Mouse (Mus musculus): ENCODE results near the gene Vamp4. TPM values are rescaled to one million over a fixed set of nuclear protein-coding genes. Genes with fewer than 3 reads are reported as not detected.

Vamp4 gene
- total and polyA plus RNA-seq, 3 experiments = 9.6 to 17.1 TPM; not detected in 1

DNA sequence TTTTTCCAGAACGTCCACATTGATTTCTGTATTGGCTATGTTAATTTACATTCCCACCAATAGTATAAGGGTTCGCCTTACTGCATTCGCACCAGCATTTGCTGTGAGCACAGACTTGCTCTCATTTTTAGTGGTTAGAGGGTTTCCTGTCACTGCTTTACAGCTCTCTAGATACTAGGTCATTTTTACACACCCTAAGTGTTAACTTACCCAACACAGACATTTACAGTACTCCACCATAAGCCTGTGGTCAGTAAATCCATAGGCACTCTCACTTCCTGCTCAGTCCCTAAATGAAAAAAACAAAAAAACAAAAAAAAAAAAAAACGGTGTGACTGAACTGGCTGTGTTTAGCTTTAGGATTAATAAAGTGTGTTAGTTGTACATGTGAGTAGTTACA, 16.0 kb downstream of the Vamp4 start:
- no peak for TF ChIP-seq POLR2A (IDR thresholded peaks at IDR 0.05; ENCODE audit: control insufficient read depth in 1 of 2, insufficient read depth in 1 of 2, low read depth in 1 of 2, low read length in 2 of 2, poor library complexity in 1 of 2)
- no peak for TF ChIP-seq USF2 (IDR thresholded peaks at IDR 0.05; ENCODE audit: borderline replicate concordance in 1 of 2, insufficient read depth in 1 of 2, low read depth in 1 of 2, low read length in 2 of 2)
- no peak for TF ChIP-seq POLR2AphosphoS2 (IDR thresholded peaks at IDR 0.05; ENCODE audit: low read length)
- TF ChIP-seq CHD2 (IDR thresholded peaks at IDR 0.05; ENCODE audit: low read length) = no peak
- no peak for TF ChIP-seq USF1 (IDR thresholded peaks at IDR 0.05; ENCODE audit: low read depth, low read length)
- no peak for TF ChIP-seq EP300 (IDR thresholded peaks at IDR 0.05; ENCODE audit: low read depth in 1 of 2, low read length in 2 of 2)
- no peak for TF ChIP-seq SIN3A (IDR thresholded peaks at IDR 0.05; ENCODE audit: low read length)
- no peak for TF ChIP-seq NRF1 (IDR thresholded peaks at IDR 0.05; ENCODE audit: insufficient read depth, low read depth, low read length, poor library complexity, severe bottlenecking)
- no peak for TF ChIP-seq MYC (IDR thresholded peaks at IDR 0.05; ENCODE audit: low read depth, low read length)
- no peak for TF ChIP-seq MAZ (IDR thresholded peaks at IDR 0.05; ENCODE audit: low read depth, low read length)
- TF ChIP-seq ZMIZ1 (IDR thresholded peaks at IDR 0.05; ENCODE audit: low read depth, low read length) = no peak
- TF ChIP-seq ETS1 (IDR thresholded peaks at IDR 0.05; ENCODE audit: low read depth, low read length) = no peak
- no peaks in the 10 kb centered on the region for H3K27me3 ChIP-seq (ENCODE audit: control insufficient read depth in 1 of 2, insufficient read depth in 2 of 2, low read length in 2 of 2)
- H3K4me1 ChIP-seq (ENCODE audit: control insufficient read depth in 1 of 2, insufficient read depth in 2 of 2, low read length in 2 of 2) = no peaks in the 10 kb centered on the region
- no peak overlapping the region for H3K27ac ChIP-seq (ENCODE audit: control insufficient read depth, low read depth, low read length)
- no peaks in the 10 kb centered on the region for H3K9me3 ChIP-seq (replicated peaks; ENCODE audit: insufficient read depth, low read length)
- DNase-seq (ENCODE audit: low read depth, low spot score) = no peak
- H3K36me3 ChIP-seq (ENCODE audit: control insufficient read depth in 1 of 2, insufficient read depth in 2 of 2, low read length in 2 of 2) = no peaks in the 10 kb centered on the region; a peak in 1 of 4 replicates
- no peak overlapping the region for H3K9ac ChIP-seq (ENCODE audit: control insufficient read depth, low read depth, low read length, poor library complexity, severe bottlenecking)
- H3K79me2 ChIP-seq (ENCODE audit: control insufficient read depth, insufficient read depth, low read length, poor library complexity) = no peaks in the 10 kb centered on the region
- H3K4me3 ChIP-seq (ENCODE audit: control insufficient read depth in 1 of 2, insufficient read depth in 1 of 2, low read depth in 2 of 2, low read length in 2 of 2) = no peak overlapping the region

DNA sequence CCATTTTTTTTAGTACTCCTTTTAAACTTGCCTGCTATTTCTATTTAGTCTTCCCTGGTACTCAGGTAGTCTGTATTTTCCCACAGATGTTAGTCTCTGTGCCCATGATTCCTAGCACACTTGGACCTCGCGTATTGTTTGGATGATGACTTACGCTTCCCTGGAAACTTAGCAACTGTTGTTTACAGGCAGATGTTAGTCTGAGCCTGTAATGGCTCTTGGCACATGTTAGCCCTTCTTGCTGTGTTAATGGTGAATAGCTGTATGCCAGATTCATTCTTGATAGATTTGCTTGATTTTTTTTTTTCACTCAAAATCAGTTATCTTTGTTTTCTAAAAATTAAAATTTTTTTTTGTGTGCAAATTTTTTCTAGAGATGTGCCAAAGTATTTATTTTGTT, 18.3 kb downstream of the Vamp4 start:
- H3K27me3 ChIP-seq (ENCODE audit: control insufficient read depth in 1 of 2, insufficient read depth in 2 of 2, low read length in 2 of 2) = no peaks in the 10 kb centered on the region
- no peaks in the 10 kb centered on the region for H3K9me3 ChIP-seq (replicated peaks; ENCODE audit: insufficient read depth, low read length)
- H3K4me3 ChIP-seq (ENCODE audit: control insufficient read depth in 1 of 2, insufficient read depth in 1 of 2, low read depth in 2 of 2, low read length in 2 of 2) = no peak overlapping the region
- no peak for DNase-seq (ENCODE audit: low read depth, low spot score)
- H3K27ac ChIP-seq (ENCODE audit: control insufficient read depth, low read depth, low read length) = no peak overlapping the region
- H3K9ac ChIP-seq (ENCODE audit: control insufficient read depth, low read depth, low read length, poor library complexity, severe bottlenecking) = no peak overlapping the region
- no peaks in the 10 kb centered on the region for H3K4me1 ChIP-seq (ENCODE audit: control insufficient read depth in 1 of 2, insufficient read depth in 2 of 2, low read length in 2 of 2)
- TF ChIP-seq HCFC1 (IDR thresholded peaks at IDR 0.05; ENCODE audit: low read depth, low read length) = no peak
- no peak for TF ChIP-seq MYB (IDR thresholded peaks at IDR 0.05; ENCODE audit: low read depth, low read length)
- no peaks in the 10 kb centered on the region for H3K36me3 ChIP-seq (ENCODE audit: control insufficient read depth in 1 of 2, insufficient read depth in 2 of 2, low read length in 2 of 2)
- no peaks in the 10 kb centered on the region for H3K79me2 ChIP-seq (ENCODE audit: control insufficient read depth, insufficient read depth, low read length, poor library complexity)

- Histone ChIP-seq H3K36me3 (ENCODE audit: control insufficient read depth in 1 of 2, insufficient read depth in 2 of 2, low read length in 2 of 2) (no peaks in the 10 kb centered on the region; a peak in 1 of 4 replicates), H3K9me3 (replicated peaks; ENCODE audit: insufficient read depth, low read length) (no peaks in the 10 kb centered on the region), H3K4me3 (ENCODE audit: control insufficient read depth in 1 of 2, insufficient read depth in 1 of 2, low read depth in 2 of 2, low read length in 2 of 2) (no peak overlapping the region), H3K79me2 (ENCODE audit: control insufficient read depth, insufficient read depth, low read length, poor library complexity) (no peaks in the 10 kb centered on the region), H3K4me1 (ENCODE audit: control insufficient read depth in 1 of 2, insufficient read depth in 2 of 2, low read length in 2 of 2) (no peaks in the 10 kb centered on the region), H3K27ac (ENCODE audit: control insufficient read depth, low read depth, low read length) (no peak overlapping the region), H3K27me3 (ENCODE audit: control insufficient read depth in 1 of 2, insufficient read depth in 2 of 2, low read length in 2 of 2) (no peaks in the 10 kb centered on the region), H3K9ac (ENCODE audit: control insufficient read depth, low read depth, low read length, poor library complexity, severe bottlenecking) (no peak overlapping the region)
- TF ChIP-seq TBP (IDR thresholded peaks at IDR 0.05; ENCODE audit: low read depth, low read length) = no peak
- TF ChIP-seq MYB (IDR thresholded peaks at IDR 0.05; ENCODE audit: low read depth, low read length) = no peak
- TF ChIP-seq RAD21 (IDR thresholded peaks at IDR 0.05; ENCODE audit: low read depth, low read length) = no peak
- TF ChIP-seq MAX (IDR thresholded peaks at IDR 0.05; ENCODE audit: low read length) = no peak
- TF ChIP-seq SIN3A (IDR thresholded peaks at IDR 0.05; ENCODE audit: low read length) = no peak
- no peak for TF ChIP-seq KAT2A (conservative IDR thresholded peaks at IDR 0.05; ENCODE audit: low read depth, low read length)
- no peak for TF ChIP-seq GATA1 (IDR thresholded peaks at IDR 0.05; ENCODE audit: low read depth, low read length)
- TF ChIP-seq CTCF (IDR thresholded peaks at IDR 0.05 in 2 of 3, conservative IDR thresholded peaks at IDR 0.05 in 1 of 3; ENCODE audit: control insufficient read depth in 1 of 3, insufficient read depth in 1 of 3, low read depth in 2 of 3, low read length in 3 of 3, poor library complexity in 1 of 3, severe bottlenecking in 1 of 3) = no peak
- TF ChIP-seq HCFC1 (IDR thresholded peaks at IDR 0.05; ENCODE audit: low read depth, low read length) = no peak
- no peak for TF ChIP-seq MEF2A (IDR thresholded peaks at IDR 0.05; ENCODE audit: extremely low read depth, insufficient replicate concordance, low read depth, low read length, poor library complexity, severe bottlenecking)
- no peak for TF ChIP-seq ZKSCAN1 (IDR thresholded peaks at IDR 0.05; ENCODE audit: low read depth, low read length)
- no peak for TF ChIP-seq RCOR1 (IDR thresholded peaks at IDR 0.05; ENCODE audit: low read depth, low read length)
- TF ChIP-seq JUND (IDR thresholded peaks at IDR 0.05; ENCODE audit: low read depth, low read length) = no peak
- no peak for TF ChIP-seq BHLHE40 (IDR thresholded peaks at IDR 0.05; ENCODE audit: borderline replicate concordance, low read depth, low read length)
- TF ChIP-seq POLR2AphosphoS2 (IDR thresholded peaks at IDR 0.05; ENCODE audit: low read length) = no peak
- no peak for TF ChIP-seq GABPA (IDR thresholded peaks at IDR 0.05; ENCODE audit: low read depth, low read length)
- DNase-seq (ENCODE audit: low read depth, low spot score) = no peak
Observed at GRCm38 (mm10) chr1:162589443-162589842, 19.1 kb downstream of the Vamp4 start.

Measured in MEL (cell line).